Mouse (Mus musculus): ENCODE measurements at regions not wholly inside any gene's neighbourhood (a gene's known extent, or its start where the extent isn't known, plus 50 kb on each side); places are given as distances from the start of the nearest gene placed in this dataset.

DNA sequence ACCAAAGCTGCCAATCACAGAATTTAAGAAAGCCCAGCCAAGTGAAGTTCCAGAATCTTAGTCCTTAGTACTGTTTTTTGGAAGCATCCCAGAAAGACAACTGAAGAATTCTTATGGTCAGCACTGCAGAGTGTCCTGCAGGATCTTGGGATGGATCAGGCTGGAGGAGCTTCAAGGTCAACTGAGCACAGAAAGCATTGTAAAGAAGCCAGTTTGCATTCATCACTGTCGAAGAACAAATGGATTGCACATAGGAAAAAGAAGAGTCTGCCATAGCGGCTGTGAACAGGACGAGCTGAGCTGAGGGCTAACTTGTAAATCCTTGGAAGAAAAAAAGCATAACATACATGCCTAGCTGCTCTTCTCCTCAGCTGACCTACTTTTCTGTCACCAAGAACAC is 234.6 kb downstream of the 9330182O14Rik start:
- no peak for TF ChIP-seq MAX (IDR thresholded peaks at IDR 0.05; ENCODE audit: low read depth)
- no peak for TF ChIP-seq SRF (IDR thresholded peaks at IDR 0.05; ENCODE audit: control insufficient read depth, insufficient read length, low read depth)
- TF ChIP-seq POLR2A (IDR thresholded peaks at IDR 0.05; ENCODE audit: insufficient read length, low read depth), result no peak
- TF ChIP-seq E2F4 (IDR thresholded peaks at IDR 0.05; ENCODE audit: insufficient read depth), result no peak
- no peak for TF ChIP-seq TCF12 (IDR thresholded peaks at IDR 0.05; ENCODE audit: insufficient read depth, poor library complexity, severe bottlenecking)
- no peak for TF ChIP-seq USF1 (IDR thresholded peaks at IDR 0.05; ENCODE audit: low read depth)
- no peak for TF ChIP-seq POLR2AphosphoS2 (IDR thresholded peaks at IDR 0.05; ENCODE audit: insufficient read length, low read depth)
- no peak for TF ChIP-seq MYOD1 (IDR thresholded peaks at IDR 0.05; ENCODE audit: control insufficient read depth in 1 of 3, insufficient read length in 2 of 3, low read depth in 2 of 3)
- TF ChIP-seq MYOG (IDR thresholded peaks at IDR 0.05; ENCODE audit: control insufficient read depth in 1 of 3, insufficient read depth in 1 of 3, insufficient read length in 2 of 3, low read depth in 2 of 3), result no peak
- no peak for TF ChIP-seq CEBPB (IDR thresholded peaks at IDR 0.05; ENCODE audit: insufficient read depth, poor library complexity, severe bottlenecking)
- no peak for TF ChIP-seq TCF3 (IDR thresholded peaks at IDR 0.05; ENCODE audit: insufficient read length, low read depth)
- no peak for TF ChIP-seq REST (IDR thresholded peaks at IDR 0.05; ENCODE audit: insufficient read depth, insufficient read length)
